Mouse (Mus musculus) lung, postnatal 0 days (tissue): ENCODE measurements at regions not wholly inside any gene's neighbourhood (a gene's known extent, or its start where the extent isn't known, plus 50 kb on each side); places are given as distances from the start of the nearest gene placed in this dataset.

Experiments
- CTCF ChIP-seq: IDR thresholded peaks from 2 replicates; pipeline ENCODE4 v1.5.1; 2016; ENCODE audit warnings: antibody characterized with exemption, mild to moderate bottlenecking
- EP300 ChIP-seq: IDR thresholded peaks from 2 replicates; pipeline ENCODE4 v1.6.1; 2016; ENCODE audit warnings: antibody characterized with exemption, mild to moderate bottlenecking, control low read depth

DNA sequence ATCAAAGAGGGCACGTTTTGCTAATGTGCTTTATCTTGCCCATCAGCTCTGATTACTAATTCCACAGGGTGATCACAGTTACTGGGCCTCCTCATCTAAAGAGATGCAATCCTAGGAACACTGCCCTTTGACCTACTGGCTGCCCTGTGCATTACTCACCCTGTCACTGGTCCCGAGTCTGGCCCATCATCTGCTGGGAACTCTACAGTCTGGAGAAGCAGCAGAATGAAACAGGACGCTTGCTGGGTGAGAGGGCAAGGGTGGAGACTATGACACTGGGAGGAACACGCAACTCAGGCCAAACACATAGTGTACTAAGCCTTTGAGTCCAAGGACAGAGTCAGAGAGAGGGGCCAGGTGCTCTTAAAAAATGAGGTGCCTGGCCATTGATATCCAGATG, 263.8 kb downstream of the Ets1 start:
- no peak for TF ChIP-seq EP300
- no peak for TF ChIP-seq CTCF
